Mouse (Mus musculus) layer of hippocampus, postnatal 14 days (tissue): Measurements from ENCODE around the gene Frmpd2. TPM values are rescaled to one million over a fixed set of nuclear protein-coding genes. Genes with fewer than 3 reads are reported as not detected.

ENCODE experiments used
- DNase-seq, 2 experiments: peaks; one replicate each; pipeline ENCODE4 v3.0.0; 2021 to 2022; ENCODE audit warnings: low spot score in 2 of 2, mixed read lengths in 1 of 2
- total RNA-seq, 2 experiments: library from RNA; stranded (reverse); gene quantifications; 2 replicates each; pipeline ENCODE4 v1.2.3; 2021

The Frmpd2 gene
- total RNA-seq, 2 experiments from 2014 or later, result 1.7 to 2.0 TPM

DNA sequence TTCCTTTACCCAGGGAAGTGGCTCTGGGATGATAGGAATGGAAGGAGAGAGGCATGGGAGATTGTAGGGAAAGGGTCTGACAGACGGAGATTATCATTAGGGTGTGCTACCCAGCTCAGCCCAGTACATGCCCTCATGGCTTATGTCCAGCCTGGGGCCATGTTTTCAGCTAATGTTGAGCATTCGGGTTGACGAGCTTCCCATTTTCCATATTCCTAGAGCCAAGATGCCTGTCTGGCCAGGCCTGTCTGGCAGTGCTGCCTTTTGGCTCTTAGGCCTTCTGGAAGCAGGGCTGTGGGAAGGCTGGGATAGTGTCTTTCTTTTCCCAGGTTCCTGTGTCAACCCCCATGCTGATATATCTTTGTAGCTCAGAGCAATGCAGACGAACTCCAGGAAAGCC, 35.2 kb downstream of the Frmpd2 start:
- no peak for DNase-seq

- DNase-seq, result no peak
Measured at GRCm38 (mm10) chr14:33508660-33509059, 37.2 kb downstream of the Frmpd2 start.

DNA sequence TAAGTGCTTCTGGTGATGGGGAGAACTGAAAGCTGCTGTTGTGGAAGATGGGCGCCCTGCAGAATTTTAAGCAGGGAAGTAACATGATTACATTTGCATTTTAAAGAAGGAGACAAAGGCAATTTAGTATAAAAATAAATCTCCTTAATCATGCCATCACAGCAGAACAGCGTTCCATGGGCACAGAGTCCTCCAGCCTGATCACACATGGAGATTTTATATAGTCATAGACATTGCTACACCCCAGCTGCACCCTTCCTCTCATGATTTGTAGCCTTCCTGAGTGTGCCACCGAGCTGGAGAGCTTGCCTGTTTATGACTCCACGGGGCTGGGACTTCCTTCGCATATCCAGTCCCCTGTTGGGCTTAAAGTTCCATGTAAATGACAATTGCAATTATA, 42.4 kb downstream of the Frmpd2 start:
- no peak for DNase-seq

DNA sequence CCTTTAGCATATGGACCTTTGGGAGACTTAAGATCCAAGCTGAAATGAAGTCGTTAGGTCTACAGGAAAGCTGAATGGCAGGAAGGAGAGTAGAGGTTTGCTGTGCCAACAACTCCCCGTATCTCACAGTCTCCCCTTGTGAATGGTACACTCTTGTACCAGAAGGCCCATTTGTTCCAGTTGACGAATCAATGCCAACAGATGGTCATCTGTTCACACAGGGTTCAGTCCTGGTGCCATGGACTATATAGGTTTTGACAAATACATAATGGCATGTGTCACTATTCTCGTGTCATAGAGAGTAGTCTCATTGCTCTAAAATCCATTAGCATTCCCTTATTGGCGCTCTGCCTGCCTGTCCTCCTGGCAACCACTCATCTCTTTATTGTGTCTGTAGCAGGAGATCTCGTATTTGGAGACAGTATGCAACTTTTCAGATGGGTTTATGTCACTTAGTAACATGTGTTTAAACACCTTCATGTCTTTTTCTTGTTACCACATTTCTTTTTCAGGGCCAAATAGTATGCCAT, 43.3 kb downstream of the Frmpd2 start:
- no peak for DNase-seq

DNA sequence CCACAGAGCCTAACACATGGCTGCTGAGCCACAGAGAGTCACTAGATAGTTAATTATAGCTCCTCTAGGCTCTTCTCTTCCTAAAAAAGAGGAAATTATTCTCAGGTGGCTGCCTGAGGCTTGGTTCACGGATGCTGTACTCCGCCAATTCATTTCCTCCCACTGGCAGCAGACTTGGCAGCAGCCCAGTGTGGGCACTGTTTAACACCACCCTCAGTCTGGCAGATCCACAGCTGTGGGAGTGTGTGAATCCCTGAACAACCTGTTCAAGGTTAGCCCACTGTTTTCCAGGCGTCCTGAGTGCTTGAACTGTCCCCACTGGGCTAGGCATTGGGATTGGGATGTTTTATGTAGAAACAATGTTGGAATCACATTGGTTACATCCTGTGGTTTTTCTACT, 50.0 kb downstream of the Frmpd2 start:
- peak; percentile 65 to 69 for DNase-seq

DNA sequence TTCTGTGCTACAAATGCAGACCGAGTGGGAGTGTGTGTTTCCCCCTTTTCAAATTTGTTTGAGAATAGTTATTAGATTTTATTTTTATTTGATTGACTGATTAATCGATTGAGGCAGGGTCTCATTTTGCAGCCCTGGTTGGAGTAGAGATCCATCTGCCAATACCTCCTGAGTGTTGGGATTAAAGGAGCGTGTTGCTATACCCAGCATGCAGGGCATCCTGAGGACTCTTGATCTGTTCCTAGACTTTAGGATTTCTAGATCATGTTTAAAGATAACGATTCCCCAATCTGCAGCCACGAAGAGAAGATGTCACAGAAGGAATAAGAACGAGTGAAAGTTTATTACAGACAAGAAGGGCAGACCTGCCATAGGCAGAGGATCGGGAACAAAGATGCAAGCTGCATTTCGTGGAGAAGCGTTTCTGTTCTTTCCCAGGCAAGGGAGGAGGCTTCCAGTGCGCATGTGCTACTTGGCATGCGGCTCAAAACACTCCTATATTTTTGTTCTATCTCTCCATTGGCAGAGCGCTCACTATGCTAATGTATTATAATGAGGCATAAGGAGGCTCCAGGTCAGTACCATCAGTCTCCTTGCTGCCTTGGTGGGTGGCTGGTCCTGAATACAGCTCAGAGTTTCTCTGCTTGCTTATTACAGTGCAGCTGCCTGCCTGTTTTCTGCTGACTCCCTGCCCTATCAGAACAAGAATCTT, 53.9 kb downstream of the Frmpd2 start:
- DNase-seq, result no peak

DNA sequence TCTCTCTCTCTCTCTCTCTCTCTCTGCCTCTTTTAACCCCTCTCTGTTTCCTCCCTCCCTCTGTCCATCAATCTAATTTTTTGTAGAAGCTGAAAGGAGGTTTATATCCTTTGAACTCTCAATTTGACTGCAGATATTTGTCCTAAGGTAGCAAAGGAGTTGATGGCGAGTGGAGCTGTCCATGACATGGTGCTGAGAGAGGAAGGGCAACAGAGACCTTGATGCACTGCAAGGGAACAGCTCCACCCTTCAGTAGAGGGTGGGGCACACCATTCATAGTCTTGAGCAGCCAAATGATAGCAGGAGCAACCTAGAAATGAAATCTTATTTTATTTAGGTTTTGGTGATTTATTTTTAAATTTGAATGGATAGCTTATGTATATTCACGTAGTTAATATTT, 55.1 kb downstream of the Frmpd2 start:
- DNase-seq, result no peak

GRCm38 (mm10) chr14:33527938-33528337, 56.4 kb downstream of the Frmpd2 start:
- no peak for DNase-seq

DNA sequence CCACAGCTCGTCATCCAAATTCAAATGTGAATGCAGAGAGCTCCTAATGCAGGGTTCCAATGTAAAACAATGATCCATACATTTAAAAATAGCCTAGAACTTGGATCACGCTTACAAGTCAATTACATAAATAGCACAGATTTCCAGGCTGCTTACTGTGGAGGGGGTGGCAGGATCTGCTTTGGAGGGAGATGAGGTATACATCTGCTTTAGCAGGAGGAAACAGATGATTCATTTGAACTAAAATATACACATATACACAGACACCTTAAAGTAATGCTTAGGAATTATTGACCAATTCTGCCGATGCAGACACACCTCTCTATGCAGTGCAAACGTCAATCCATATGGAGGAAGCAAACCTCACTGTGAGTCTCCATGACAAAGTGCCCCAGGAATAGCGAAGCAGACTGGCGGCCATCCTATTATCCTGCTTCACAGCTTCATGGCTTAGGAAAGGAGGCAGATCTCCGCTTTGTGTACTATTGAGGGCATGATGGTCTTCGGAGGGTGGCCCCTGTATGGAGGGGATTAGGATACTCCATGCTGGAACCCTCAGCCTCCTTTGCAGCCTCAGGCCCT, 59.9 kb downstream of the Frmpd2 start:
- DNase-seq, result no peak

DNA sequence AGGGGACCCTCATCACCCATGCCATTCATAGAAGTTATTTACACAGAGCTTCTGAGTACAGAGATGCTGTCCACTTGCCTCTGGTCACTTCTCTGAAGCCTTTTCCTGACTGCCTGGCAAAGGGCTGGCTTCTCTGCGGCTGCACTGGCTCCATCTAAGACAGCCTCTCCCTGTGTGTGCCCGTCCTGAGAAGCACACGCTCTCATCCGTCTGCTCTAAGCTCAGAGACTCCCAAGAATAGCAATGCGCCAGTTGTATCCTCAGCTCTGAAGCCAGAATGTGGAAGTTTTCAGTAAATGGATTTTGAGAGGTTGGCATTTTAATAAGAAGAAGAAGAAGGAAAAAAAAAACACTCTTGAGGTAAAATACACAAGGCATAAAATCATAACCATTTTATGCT, 61.3 kb downstream of the Frmpd2 start:
- DNase-seq, result no peak

DNA sequence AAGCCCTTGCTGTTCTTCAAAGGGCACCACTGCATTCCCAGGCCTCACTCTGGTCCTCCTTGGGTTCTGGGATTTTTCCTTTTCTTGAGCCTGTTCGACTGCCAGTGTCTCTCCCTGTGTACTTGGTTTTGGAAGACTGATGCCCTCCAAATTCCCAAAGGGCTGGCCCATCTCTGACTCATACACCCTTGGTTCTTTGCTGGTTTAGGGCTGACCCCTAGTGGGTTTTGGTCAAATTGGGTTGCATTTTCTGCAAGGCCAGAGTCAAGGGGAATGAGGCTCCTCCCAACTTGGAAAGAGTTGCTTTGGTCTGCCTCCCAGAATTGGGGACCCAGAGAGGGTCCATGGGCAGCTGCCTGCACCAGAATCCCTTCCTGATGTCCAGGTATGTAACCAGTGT, 62.0 kb downstream of the Frmpd2 start:
- DNase-seq, result no peak

DNA sequence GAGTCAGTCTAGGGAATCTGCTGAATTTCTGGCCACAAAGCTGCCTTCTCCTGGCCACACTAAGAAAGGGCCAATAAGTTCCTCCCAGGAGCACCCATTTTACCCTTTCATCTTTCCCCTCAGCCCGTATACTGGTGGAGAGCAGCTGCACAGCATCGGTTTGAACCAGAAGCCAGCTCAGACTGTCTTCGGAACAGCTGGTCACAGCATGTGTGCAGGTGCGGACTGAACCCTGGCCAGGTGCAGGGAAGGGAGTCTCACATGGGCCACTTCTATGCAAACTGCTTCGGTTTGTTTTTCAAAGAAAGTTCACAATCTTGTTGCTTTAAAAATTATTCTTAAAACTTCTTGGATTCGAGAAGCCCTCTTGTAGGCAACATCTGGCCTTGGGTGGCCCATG, 63.8 kb downstream of the Frmpd2 start:
- no peak for DNase-seq

DNA sequence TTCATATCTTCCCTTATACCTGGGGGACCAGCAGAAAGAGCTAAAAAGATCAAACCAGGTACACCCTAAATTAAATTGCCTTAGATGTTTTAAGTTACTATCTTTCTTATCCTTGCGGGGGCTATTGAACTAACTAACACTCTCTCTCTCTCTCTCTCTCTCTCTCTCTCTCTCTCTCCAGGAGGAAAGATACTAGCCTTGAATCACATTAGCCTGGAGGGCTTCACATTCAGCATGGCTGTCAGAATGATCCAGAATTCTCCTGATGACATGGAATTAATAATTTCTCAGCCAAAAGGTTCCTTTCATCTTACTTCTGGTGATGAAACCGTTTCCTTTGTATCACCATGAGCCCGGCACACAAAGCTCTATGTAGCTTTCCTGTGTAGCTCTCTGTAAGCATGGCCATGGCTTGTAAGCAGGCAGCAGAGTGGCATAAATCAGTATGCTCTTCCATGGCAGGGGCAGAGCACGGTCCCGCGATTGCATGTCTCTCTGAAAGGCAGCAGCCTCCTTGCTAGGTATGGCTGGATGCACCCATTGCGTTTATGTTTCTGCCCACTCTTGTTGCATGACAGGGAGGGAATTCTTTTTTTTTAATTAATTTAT, 68.2 kb downstream of the Frmpd2 start:
- DNase-seq, result no peak

GRCm38 (mm10) chr14:33545565-33546143, 74.2 kb downstream of the Frmpd2 start:
- DNase-seq, result no peak

DNA sequence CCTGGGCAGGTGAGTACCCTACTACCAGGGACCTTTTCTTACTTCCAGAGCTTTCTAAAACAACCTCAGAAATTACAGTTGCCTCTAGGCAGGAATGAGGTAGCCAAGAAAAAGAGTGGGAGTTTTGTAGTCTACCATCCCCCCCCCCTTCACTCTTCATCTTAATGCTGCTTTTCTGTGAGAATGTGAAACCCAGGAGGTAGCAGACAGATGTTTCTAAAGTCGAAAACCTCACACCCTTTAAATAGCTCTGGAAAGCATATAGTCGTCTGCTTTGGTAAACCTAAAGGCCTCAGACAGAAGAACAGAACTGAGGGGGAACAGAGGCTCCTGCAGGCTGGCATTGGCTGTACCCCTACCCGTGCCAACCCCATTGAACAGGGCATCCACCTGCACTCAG, 77.2 kb downstream of the Frmpd2 start:
- no peak for DNase-seq

DNA sequence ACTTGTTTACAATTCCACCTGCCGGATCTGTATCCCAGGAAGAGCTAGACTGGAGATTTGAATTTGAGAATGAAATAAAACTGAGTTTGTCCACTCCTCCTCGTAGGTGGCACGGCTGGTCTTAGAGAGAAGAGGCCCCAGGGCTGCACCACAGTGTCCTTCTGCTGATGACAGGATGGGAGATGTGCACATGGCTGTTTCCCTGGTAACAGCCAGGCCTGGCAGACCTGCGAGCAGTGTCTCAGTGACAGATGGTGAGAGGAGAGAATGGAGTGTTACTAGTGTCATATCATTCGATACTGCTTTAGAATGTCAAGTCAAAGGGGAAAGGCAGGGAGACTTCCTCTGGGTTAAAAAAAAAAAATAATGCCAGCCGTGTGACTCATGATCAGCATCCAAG, 78.4 kb downstream of the Frmpd2 start:
- DNase-seq, result peak; percentile 55 to 77

GRCm38 (mm10) chr14:33570737-33571136, 99.2 kb downstream of the Frmpd2 start:
- DNase-seq, result no peak

DNA sequence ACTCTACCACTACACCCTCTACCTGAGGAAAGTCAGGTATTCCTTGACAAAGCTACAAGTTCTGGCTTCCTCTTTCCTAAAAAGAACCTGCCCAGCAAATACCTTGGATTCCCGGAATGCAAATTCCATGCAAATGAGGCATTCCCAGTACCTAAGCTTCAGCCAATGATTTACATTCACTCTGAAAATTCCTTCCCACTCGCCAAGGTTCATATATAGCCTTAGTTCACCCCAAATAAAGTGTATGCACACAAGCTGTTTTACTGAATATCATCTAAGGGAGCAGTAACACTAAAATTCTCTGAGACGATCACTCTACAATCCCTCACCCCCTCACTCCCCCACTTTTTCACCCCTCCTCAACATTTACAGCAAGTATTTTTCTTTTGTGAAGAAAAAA, 102.1 kb downstream of the Frmpd2 start:
- DNase-seq, result no peak

GRCm38 (mm10) chr14:33579771-33580484, 108.4 kb downstream of the Frmpd2 start:
- peak in 1 of 2 experiments; percentile 13 for DNase-seq

DNA sequence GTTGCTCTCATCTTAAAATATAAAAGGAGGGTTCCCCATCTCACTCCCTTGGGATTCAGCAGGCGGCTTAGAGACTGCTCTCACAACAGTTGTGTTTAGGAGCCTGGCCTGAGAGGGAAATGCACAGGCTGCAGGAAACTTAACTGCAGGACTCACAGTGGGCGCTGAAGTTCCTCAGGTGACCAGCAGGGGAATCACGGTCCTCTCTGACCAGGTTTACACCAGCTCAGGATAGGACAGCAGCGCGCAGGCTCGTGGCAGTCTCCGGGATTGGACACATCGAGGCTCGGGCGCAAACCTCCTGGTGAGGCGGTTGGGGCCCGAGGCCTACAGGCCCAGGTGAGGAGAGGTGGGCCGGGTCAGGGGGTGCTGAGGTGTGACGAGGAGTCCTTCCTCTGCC, 117.5 kb downstream of the Frmpd2 start, which contains the start of gene Ptpn20:
Gene Ptpn20 (plus strand): TSS at position 257 of the 400 bp plus-strand sequence.
- DNase-seq, result no peak

DNA sequence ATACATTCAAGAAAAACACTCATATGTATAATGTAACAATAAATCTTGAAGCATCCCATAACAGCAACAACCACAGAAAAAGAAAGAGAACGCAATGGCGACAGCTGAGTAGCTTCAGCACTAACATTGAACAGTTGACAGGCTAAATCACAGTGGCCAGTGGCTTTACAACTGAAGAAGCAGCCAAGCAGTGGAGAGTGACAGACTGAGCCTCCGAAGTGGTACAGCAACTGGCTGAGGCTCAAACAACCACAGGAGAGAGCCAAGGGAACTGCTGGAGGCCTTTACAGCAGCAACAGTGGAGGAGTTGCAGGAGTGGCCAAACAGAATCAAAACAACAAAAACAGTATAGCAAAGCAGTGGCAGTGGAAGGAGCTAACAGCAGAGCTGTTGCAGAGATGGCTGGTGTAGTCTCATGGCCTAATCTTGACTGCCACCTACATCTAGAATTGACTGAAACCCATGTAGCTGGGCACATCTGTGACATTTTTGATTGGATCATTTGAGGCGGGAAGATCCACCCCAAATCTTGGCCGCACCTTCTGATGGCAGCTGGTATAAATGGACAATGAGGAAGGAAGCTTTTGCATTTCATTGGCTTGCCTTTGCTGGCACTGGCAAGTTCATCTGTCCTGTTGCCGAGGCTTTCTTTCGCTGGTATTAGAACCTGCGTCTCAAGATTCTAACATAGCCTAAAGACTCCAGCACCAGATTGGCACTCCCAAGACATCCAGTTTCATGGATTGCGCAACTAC, 127.1 kb downstream of the Frmpd2 start:
- DNase-seq, result no peak
